Mouse (Mus musculus) megakaryocyte, adult 5-6 weeks (primary cell): Measurements from ENCODE around the gene Ccdc61. TPM values are rescaled to one million over a fixed set of nuclear protein-coding genes. Genes with fewer than 3 reads are reported as not detected.

Source experiments
- ATAC-seq: 2 replicates; pipeline ENCODE4 v1.8.0; 2016; ENCODE audit warnings: mild to moderate bottlenecking, inconsistent platforms; ENCODE audit not compliant: poor library complexity, severe bottlenecking
- total RNA-seq, 2 experiments: library from RNA; stranded (forward) in 1 of 2; stranded (reverse) in 1 of 2; fragments of 153-499, 151-499 nt in 1 of 2; fragments of 221-1000, 200-1000 nt in 1 of 2; gene quantifications; 2 replicates each; pipeline versions ENCODE4 v1.2.3 to v1.2.4; 2015 to 2017

Gene Ccdc61
- total RNA-seq (2015), result 12.9 and 15.3 TPM in 2 replicates
- 8.9 and 12.2 TPM in 2 replicates for total RNA-seq (2017)

- peak; percentile 97 for ATAC-seq
Measured at GRCm38 (mm10) chr7:18910241-18910831, at the start of gene Ccdc61. Gene Ccdc61, minus strand, starts transcription at chr7:18910415.

- ATAC-seq, result no peak
Measured at GRCm38 (mm10) chr7:18959446-18959845, 49.2 kb upstream of the Ccdc61 start.

DNA sequence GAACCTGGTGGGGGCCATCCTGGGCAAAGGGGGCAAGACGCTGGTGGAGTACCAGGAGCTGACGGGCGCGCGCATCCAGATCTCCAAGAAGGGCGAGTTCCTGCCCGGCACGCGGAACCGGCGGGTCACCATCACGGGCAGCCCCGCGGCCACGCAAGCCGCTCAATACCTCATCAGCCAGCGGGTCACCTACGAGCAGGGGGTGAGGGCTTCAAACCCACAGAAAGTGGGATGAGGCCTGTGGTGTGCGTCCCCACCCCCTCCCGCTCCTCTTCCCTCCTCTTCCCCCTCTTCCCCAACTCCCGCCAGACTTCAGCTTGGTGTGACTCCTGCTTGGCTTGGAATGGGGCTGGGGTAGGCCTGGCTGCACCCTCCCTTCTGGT lies 48.2 kb upstream of the Ccdc61 start:
- ATAC-seq, result no peak

DNA sequence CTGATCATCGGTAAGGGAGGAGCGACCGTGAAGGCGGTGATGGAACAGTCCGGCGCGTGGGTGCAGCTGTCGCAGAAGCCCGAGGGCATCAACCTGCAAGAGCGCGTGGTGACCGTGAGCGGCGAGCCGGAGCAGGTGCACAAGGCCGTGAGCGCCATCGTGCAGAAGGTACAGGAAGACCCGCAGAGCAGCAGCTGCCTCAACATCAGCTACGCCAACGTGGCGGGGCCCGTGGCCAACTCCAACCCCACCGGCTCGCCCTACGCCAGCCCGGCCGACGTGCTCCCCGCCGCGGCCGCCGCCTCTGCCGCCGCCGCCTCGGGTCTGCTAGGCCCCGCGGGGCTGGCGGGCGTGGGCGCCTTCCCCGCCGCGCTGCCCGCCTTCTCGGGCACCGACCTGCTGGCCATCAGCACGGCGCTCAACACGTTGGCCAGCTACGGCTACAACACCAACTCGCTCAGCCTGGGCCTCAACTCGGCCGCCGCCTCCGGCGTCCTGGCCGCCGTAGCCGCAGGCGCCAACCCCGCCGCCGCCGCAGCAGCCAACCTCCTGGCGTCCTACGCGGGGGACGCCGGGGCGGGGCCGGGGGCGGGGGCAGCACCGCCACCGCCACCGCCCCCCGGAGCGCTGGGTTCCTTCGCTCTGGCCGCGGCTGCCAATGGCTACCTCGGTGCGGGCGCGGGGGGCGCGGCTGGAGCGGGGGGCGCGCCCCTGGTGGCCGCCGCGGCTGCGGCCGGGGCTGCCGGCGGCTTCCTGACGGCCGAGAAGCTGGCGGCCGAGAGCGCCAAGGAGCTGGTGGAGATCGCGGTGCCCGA lies 47.6 kb upstream of the Ccdc61 start:
- ATAC-seq, result no peak

- ATAC-seq, result no peak
Measured at GRCm38 (mm10) chr7:18951397-18951796, 41.2 kb upstream of the Ccdc61 start.

- ATAC-seq, result no peak
Measured at GRCm38 (mm10) chr7:18950523-18951315, 40.5 kb upstream of the Ccdc61 start.

DNA sequence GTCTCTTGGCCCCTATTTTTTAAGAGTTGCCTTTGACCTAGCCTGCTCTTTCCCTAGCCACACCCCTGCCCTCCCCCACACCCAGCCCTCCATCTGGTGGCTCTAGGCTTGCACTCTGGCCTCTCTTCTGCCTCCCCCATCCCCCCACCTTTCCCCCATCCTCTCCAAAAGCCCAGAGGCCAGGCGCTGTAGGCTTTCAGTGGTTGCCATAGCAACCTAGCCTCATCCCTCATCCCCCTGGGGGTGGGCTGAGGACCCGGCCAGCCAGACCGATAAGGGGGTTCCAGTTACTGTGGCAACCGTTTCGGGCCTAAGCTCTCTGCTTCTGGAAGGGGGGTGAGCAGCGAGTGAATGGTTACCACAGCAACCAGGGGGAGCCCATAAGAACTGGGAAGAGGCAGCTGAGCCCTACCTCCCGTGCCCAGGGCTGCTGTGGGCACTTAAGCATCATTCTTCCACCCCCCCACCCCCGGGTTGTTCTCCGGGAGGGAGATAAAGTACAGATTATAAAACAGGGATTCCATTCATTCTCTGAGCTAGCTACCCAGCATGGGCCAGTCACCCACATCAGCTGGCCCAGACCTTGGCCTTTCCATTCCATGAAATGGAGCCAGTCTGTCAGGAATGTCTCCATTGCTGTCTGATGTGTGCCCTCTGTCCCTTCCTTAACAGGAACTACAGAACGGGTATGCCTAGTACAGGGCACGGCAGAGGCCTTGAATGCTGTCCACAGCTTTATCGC lies 39.7 kb upstream of the Ccdc61 start:
- ATAC-seq, result no peak

DNA sequence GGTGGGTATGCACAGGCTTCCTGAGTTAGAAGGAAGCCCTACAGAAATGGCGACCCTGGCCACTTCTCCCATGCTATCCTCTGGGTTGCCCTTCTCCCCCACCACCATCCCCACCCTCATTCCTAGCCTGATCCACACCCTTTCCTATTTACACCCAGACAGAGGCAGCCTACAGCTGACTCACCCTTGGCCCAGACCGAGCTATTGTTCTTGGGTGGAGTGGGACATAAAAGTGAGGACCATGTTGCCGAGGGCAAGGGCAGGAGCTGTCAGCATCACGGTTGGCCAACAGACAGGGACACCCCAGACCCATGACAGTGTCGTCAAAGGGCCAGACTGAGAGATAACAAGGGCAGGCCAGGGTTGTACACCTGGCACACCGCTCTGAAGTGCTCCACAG lies 37.9 kb upstream of the Ccdc61 start:
- ATAC-seq, result no peak

DNA sequence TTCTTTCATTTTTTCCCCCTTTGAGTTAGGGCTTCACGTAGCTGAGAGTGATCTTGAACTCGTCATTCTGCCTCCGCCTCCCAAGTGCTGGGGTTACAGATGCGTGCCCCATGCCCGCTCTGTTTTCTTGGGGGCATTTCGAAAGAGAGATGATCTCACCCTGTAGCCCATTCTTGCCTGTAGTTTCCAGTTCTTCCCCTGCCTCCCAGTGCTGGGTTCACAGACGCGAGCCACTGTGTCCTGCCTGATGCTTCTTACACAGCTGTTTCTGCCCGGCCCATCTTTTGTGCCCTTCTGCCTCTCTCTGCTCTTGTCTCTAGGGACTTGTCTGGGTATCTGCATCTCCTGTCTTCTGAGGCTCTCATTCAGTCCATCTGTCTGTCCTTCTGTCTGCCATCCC lies 32.6 kb upstream of the Ccdc61 start:
- no peak for ATAC-seq

DNA sequence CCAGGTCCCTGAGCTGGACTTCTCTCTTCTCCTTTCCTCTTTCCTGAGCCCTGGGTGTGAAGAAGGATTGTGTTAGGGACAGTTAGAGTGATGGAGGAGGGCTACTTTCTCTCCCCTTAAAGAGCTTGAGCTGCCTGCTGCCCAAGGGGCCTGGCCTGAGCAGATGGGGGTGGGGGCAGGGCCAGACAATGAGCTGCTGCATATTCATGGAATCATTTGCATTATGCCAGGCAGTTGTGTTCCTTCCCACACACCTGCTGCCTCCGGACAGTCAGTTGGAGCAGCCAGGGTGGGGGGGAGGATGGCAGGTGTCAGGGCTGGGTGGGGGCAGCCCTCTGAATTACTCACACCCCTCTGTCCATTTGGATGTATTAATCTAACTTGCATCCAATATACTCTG lies 32.2 kb upstream of the Ccdc61 start:
- no peak for ATAC-seq

- no peak for ATAC-seq
Measured at GRCm38 (mm10) chr7:18927759-18928158, 17.5 kb upstream of the Ccdc61 start.

DNA sequence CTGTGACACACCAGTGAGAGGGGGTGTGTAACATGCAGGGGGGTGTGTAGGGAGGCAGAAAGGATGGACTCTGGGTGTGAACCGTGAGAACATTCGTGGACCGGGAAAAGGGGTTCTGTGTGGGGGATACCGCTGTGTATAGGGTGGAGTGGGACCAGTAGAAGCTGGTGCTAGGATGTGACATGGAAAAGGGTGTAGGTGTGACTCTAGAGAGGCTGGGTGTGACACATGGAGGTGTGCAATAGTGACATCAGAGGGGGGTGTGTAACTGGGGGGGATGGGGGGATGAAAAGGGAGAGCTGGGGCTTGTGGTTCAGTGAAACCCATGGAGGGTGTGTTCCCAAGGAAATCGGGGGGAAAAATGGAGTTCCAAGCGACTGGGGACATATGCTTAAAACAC lies 16.7 kb upstream of the Ccdc61 start:
- no peak for ATAC-seq

GRCm38 (mm10) chr7:18926041-18926790 lies 16.0 kb upstream of the Ccdc61 start:
- ATAC-seq, result no peak

- peak; percentile 62 for ATAC-seq
Measured at GRCm38 (mm10) chr7:18925162-18925938, 15.1 kb upstream of the Ccdc61 start, which contains the start of gene Nova2. Gene Nova2, plus strand, starts transcription at chr7:18925888.

DNA sequence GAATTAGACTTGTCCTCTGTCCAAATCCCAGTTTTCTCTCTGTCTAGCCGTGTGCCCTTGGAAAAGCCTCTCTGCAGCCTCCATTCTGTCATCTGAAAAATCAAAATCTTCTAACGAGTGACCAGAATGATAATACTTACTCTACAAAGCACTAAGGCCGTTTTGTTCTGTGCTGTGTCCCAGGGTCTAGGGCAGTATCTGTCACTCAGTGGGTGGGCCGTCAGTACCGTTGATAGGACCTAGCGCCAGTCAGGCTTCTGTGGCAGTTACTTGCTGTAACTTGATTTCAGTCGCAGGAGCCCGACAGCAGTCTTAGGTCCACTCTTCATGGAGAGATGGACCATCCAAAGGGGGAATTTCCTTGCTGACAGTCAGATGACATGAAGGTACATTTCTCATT lies 14.1 kb upstream of the Ccdc61 start:
- no peak for ATAC-seq

- no peak for ATAC-seq
Measured at GRCm38 (mm10) chr7:18923711-18924191, 13.5 kb upstream of the Ccdc61 start.

DNA sequence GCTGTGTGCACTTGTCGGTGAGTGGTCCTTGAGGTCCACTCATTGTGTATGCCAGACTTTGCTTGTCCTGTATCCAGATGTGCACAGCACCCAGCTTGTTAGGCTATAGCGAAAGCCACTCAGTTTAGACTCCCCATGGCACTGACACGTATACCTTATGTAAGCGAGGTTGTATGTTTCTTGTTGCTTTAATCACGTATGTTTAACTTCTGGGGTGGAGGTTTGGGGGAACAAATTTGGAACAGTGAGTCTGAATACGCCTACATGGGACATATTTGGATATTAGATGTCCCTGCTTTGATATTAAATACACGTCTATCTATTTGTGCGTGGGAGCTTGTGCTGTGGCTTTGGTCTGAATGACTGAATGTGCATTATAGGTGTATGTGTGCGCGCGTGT lies 13.1 kb upstream of the Ccdc61 start:
- ATAC-seq, result no peak

- ATAC-seq, result no peak
Measured at GRCm38 (mm10) chr7:18922807-18923206, 12.6 kb upstream of the Ccdc61 start.

DNA sequence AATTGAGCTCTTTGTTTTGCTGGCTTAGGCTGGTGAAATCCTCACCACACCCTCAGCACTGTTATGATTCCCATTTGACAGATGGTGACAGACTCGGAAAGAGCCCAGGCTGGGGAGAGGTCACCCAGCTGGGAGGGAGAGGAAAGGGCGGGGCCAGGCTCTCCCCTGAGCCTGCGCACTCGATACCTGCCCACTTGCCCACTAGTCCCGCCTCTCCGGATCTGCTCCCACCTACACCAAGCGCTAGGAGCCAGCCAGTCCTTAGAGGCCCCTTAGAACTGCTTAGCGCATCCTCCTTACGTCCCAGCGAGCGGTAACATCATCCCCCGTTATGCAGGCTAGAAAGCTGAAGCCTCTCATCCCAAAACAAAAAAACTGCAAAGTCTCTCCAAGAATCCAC lies 10.9 kb upstream of the Ccdc61 start:
- no peak for ATAC-seq
